Mouse (Mus musculus) heart, postnatal 0 days (tissue): ENCODE data around the gene Cmtr1.

ENCODE experiments used
- CTCF ChIP-seq: IDR thresholded peaks from 2 replicates; pipeline ENCODE4 v1.5.1; 2016; ENCODE audit warnings: antibody characterized with exemption, control low read depth, low read depth
- EP300 ChIP-seq: IDR thresholded peaks from 2 replicates; pipeline ENCODE4 v1.6.1; 2016; ENCODE audit warnings: antibody characterized with exemption, low read depth

DNA sequence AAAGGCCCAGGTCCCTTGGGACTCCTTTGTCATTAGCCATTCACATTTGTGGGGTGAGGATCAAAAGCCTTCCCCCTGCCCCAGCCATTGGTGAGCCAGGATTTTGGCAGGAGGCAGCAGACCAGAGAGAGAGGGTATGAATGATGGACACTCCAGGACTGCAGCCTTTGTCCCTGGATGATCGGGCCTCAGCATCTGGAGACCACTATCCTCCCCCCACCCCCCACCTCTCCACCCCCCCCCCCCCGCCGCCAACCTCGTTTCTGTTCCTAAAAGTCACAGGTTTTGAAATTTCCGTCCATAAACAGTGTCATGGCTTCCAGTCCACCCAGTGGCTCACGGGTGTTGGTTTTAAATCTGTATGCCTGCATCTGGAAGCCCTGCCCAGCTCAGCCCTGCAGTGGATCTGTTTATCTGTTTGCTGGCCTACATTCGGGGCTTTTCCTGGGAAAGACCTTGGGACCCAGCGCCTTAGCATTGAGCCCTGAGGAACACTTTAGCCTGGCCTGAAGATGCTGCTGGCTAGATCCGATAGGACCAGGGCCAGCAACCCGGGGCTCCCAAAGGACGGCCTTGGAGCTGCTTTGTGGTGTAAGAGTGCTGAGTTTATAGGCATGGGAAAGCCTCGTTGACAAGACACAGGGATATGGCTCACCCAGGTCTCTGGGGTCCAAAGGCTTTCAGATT lies 71.0 kb downstream of the Cmtr1 start:
- TF ChIP-seq CTCF (no peak), EP300 (no peak)
